Mouse (Mus musculus) G1E (cell line): Measurements from ENCODE around the gene 1700020D05Rik. TPM values are rescaled to one million over a fixed set of nuclear protein-coding genes. Genes with fewer than 3 reads are reported as not detected.

Source experiments
- ATAC-seq: 2 replicates; pipeline ENCODE4 v1.8.0; 2016; ENCODE audit warnings: mild to moderate bottlenecking; ENCODE audit not compliant: insufficient number of reproducible peaks, poor library complexity, low FRiP score, severe bottlenecking; ENCODE audit errors: extremely low read depth
- DNase-seq: peaks from one replicate; pipeline ENCODE4 v3.0.0; 2012; ENCODE audit warnings: low spot score
- H3K27me3 ChIP-seq: 2 replicates; pipeline ENCODE4 v1.6.1; 2012; ENCODE audit warnings: mild to moderate bottlenecking, low read length, inconsistent platforms; ENCODE audit not compliant: insufficient read depth
- H3K36me3 ChIP-seq: replicated peaks from 2 replicates; pipeline ENCODE3; 2012; ENCODE audit warnings: mild to moderate bottlenecking, inconsistent platforms
- H3K4me1 ChIP-seq: 2 replicates; pipeline ENCODE4 v1.6.1; 2012; ENCODE audit warnings: low read depth, low read length, inconsistent platforms, mixed read lengths; ENCODE audit not compliant: insufficient read depth
- H3K4me3 ChIP-seq: 2 replicates; pipeline ENCODE4 v1.5.1; 2012; ENCODE audit warnings: low read depth, mild to moderate bottlenecking, inconsistent platforms, low read length, moderate library complexity, mixed read lengths
- H3K9me3 ChIP-seq: replicated peaks from 2 replicates; pipeline ENCODE4 v1.6.1; 2012; ENCODE audit warnings: inconsistent platforms
- CTCF ChIP-seq: IDR thresholded peaks from 2 replicates; pipeline ENCODE4 v1.5.1; 2012; ENCODE audit warnings: low read depth, low read length, inconsistent platforms, mixed read lengths
- GATA1 ChIP-seq: IDR thresholded peaks from 2 replicates; pipeline ENCODE4 v1.6.1; 2012; ENCODE audit warnings: borderline replicate concordance, low read length, inconsistent platforms, mixed read lengths
- GATA2 ChIP-seq: IDR thresholded peaks from 2 replicates; pipeline ENCODE4 v1.6.1; 2012; ENCODE audit warnings: low read depth, low read length, inconsistent platforms, borderline replicate concordance
- POLR2AphosphoS5 ChIP-seq: IDR thresholded peaks from 2 replicates; pipeline ENCODE4 v1.6.1; 2012; ENCODE audit warnings: low read depth, low read length, inconsistent platforms; ENCODE audit not compliant: insufficient replicate concordance
- TAL1 ChIP-seq: conservative IDR thresholded peaks from 2 replicates; pipeline ENCODE4 v1.6.1; 2012; ENCODE audit warnings: low read depth, low read length, inconsistent platforms, mixed read lengths
- polyA plus RNA-seq: library from polyadenylated mRNA; stranded (reverse); fragments of >175 nt; gene quantifications from 2 replicates; pipeline ENCODE4 v1.2.3, GENCODE M21; 2012
- total RNA-seq, 2 experiments: library from RNA; stranded (forward) in 1 of 2; stranded (reverse) in 1 of 2; fragments of 200-1000 nt in 1 of 2; fragments of >200 nt in 1 of 2; fragmentation: Nextera tagmentation in 1 of 2; gene quantifications; 2 replicates each; pipeline ENCODE4 v1.2.3; 2014 to 2017

The 1700020D05Rik gene
- total and polyA plus RNA-seq, 3 experiments, result 0.36 to 4.0 (median 2.1) TPM

GRCm38 (mm10) chr19:5475069-5475714 lies 28.4 kb downstream of the 1700020D05Rik start:
- DNase-seq, result no peak
- Histone ChIP-seq H3K36me3 (no peaks in the 10 kb centered on the region), H3K4me3 (no peak overlapping the region), H3K4me1 (peaks cover 16% of the 10 kb centered on the region), H3K27me3 (peaks cover 59% of the 10 kb centered on the region), H3K9me3 (no peaks in the 10 kb centered on the region)
- ATAC-seq, result no peak
- TF ChIP-seq POLR2AphosphoS5 (no peak), GATA1 (no peak), TAL1 (no peak), CTCF (no peak), GATA2 (no peak)

DNA sequence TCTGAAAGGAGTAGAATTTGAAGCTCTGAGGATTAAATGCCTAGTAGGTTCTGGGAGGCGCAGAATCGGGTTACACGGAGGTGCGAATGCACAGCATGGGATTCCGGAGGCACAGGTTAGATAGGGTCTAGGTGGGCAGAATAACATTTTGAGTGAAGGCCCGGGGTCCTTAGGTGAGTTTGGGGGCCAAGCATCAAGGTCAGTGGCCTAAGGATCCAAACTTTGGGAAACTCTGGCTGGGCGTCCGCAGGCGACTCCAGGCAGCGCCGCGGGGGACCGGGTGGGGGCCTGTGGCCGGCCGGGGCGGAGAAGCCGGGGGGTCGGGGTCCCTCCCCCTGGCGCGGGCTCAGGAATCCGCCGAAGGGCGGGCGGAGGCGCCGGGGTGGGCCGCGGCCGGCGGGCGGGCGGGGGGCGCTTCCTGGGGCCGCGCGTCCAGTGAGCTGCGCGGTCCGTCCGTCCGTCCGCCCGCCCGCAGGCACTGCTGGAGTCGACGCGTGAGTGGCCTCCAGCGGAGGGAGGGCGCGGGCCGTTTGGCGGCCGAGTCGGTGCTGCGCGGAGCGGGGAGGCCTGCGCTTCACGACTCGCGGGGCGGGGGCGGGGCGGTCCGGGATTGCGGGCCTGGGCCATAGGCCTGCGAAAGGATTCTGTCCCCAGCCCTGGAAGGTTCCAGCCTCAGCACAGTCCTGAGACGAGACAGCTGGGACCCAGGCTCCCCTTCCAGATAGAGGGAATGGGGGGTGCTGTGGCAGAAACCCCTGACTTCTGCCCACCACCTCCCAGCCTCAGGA lies 29.1 kb downstream of the 1700020D05Rik start:
- Histone ChIP-seq H3K27me3 (peaks cover 60% of the 10 kb centered on the region), H3K4me1 (peaks cover 15% of the 10 kb centered on the region), H3K36me3 (no peaks in the 10 kb centered on the region), H3K4me3 (peak overlapping the region; percentile 51; the same call in 1 of the 2 replicates), H3K9me3 (no peaks in the 10 kb centered on the region)
- DNase-seq (no peak), ATAC-seq (no peak)
- TF ChIP-seq GATA2, result no peak
- TF ChIP-seq TAL1, result no peak
- TF ChIP-seq POLR2AphosphoS5, result no peak
- TF ChIP-seq GATA1, result no peak
- no peak for TF ChIP-seq CTCF

DNA sequence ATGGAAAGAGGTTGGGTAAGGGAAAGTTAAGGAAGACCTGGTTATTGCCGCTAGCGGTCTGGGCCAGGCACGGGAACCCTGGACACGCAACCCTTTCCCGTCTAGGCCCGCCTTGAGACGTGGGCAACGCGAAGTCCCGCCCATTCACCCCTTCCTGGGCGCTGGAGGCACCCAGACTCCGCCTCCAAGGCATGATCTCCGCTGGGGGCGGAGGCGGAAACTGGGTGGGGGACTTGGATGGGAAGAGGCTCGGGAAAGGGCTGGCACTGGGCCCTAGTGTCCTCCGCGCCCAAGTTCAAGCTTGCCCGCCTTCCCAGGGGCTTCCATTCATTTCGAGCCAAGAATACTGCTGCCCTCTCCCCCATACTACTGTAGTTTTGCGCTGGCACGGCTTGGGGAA lies 29.9 kb downstream of the 1700020D05Rik start, which contains the start of gene Efemp2:
Gene Efemp2, plus strand, starts transcription at position 235 of the 400 bp plus-strand sequence.
- H3K36me3 ChIP-seq, result no peaks in the 10 kb centered on the region
- no peak for TF ChIP-seq POLR2AphosphoS5
- TF ChIP-seq CTCF, result no peak
- TF ChIP-seq GATA2, result no peak
- no peak for TF ChIP-seq TAL1
- TF ChIP-seq GATA1, result no peak
- peaks cover 55% of the 10 kb centered on the region for H3K27me3 ChIP-seq
- H3K9me3 ChIP-seq, result no peaks in the 10 kb centered on the region
- peak; percentile 57 for DNase-seq
- peaks cover 15% of the 10 kb centered on the region for H3K4me1 ChIP-seq
- peak; percentile 22; the same call in 1 of the 2 replicates for ATAC-seq
- peak within 1 kb of the TSS; percentile 57; the same call in 1 of the 2 replicates for H3K4me3 ChIP-seq

DNA sequence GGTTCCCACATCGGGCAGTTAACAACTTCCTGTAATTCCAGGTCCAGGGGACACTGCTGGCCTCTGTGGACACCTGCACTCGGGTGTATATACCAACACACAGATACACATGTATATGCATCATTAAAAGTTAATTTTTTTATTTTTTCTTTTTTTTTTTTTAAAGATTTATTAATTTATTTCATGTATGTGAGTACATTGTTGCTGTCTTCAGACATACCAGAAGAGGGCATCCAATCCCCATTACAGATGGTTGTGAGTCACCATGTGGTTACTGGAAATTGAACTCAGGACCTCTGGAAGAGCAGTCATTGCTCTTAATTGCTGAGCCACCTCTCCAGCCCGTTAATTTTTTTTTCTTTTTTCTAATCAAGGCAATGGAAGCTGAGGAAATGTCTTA lies 30.7 kb downstream of the 1700020D05Rik start:
- Histone ChIP-seq H3K27me3 (peaks cover 50% of the 10 kb centered on the region), H3K36me3 (peaks cover 5% of the 10 kb centered on the region), H3K4me3 (no peak overlapping the region), H3K4me1 (peaks cover 22% of the 10 kb centered on the region), H3K9me3 (no peaks in the 10 kb centered on the region)
- TF ChIP-seq POLR2AphosphoS5 (no peak), GATA2 (no peak), CTCF (no peak), TAL1 (no peak), GATA1 (no peak)
- DNase-seq (no peak), ATAC-seq (no peak)

- no peak for TF ChIP-seq GATA2
- no peak for TF ChIP-seq GATA1
- no peak for TF ChIP-seq TAL1
- TF ChIP-seq POLR2AphosphoS5, result no peak
- TF ChIP-seq CTCF, result no peak
- peaks cover 26% of the 10 kb centered on the region for H3K4me1 ChIP-seq
- DNase-seq, result no peak
- H3K36me3 ChIP-seq, result peaks cover 15% of the 10 kb centered on the region
- no peak overlapping the region for H3K4me3 ChIP-seq
- no peak for ATAC-seq
- H3K9me3 ChIP-seq, result no peaks in the 10 kb centered on the region
- H3K27me3 ChIP-seq, result peaks cover 43% of the 10 kb centered on the region
Measured at GRCm38 (mm10) chr19:5471846-5472245, 31.7 kb downstream of the 1700020D05Rik start.

DNA sequence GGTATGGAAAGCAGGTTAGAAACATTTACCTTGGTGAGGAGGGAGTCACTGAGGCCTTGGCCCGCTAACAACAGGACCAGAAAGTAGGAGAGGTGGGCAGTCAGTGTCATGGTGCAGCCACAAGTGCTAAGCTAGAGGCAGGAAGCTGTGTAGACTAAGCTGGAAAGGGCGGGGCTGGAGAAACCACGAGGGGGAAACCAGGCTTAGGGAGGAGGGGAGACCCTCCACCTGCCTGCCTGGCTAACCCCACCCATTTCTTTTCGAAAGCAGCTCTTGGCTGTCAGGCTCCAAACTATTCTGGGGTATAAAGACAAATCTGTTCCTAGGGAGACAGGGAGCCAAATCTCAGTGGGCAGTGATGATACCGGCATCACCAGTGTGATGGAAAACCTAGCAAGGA lies 35.2 kb downstream of the 1700020D05Rik start, which contains the start of gene Ctsw:
Gene Ctsw, minus strand, starts transcription at position 134 of the 400 bp plus-strand sequence.
- DNase-seq (no peak), ATAC-seq (no peak)
- H3K36me3 ChIP-seq, result peaks cover 50% of the 10 kb centered on the region

More for the DNA sequence above, 35.2 kb downstream of the 1700020D05Rik start, which contains the start of gene Ctsw:
- Histone ChIP-seq H3K27me3 (peaks cover 12% of the 10 kb centered on the region), H3K9me3 (no peaks in the 10 kb centered on the region), H3K4me1 (peaks cover 23% of the 10 kb centered on the region), H3K4me3 (no peak within 1 kb of the TSS)
- TF ChIP-seq TAL1, result no peak
- TF ChIP-seq CTCF, result no peak
- no peak for TF ChIP-seq POLR2AphosphoS5
- no peak for TF ChIP-seq GATA1
- TF ChIP-seq GATA2, result no peak
